Mouse (Mus musculus) liver, embryonic 14.5 days (tissue): ENCODE measurements around the gene Ubiad1. TPM values are rescaled to one million over a fixed set of nuclear protein-coding genes. Genes with fewer than 3 reads are reported as not detected.
A peak's percentile ranks its signal among the peaks of the same experiment; 100 is the strongest.

ENCODE experiments used
- ATAC-seq: fragments of 200-750 bp; cut with Nextera tagmentation; 2 replicates; pipeline ENCODE4 v1.8.0; 2017; ENCODE audit warnings: moderate number of reproducible peaks, mild to moderate bottlenecking, moderate library complexity; ENCODE audit not compliant: insufficient read depth
- DNase-seq, 3 experiments: peaks; one replicate each; pipeline ENCODE4 v3.0.0-alpha.2; 2012 to 2013; ENCODE audit warnings: low read depth in 3 of 3, low spot score in 3 of 3
- H3K27ac ChIP-seq: fragments of 300-500 bp; sonication (generic); 2 replicates; pipeline ENCODE4 v1.5.1; 2014; ENCODE audit warnings: moderate library complexity, mild to moderate bottlenecking, control low read depth, inconsistent platforms
- H3K27me3 ChIP-seq: fragments of 300-500 bp; sonication (generic); 2 replicates; pipeline ENCODE4 v1.6.1; 2014; ENCODE audit warnings: mild to moderate bottlenecking, low read length, moderate library complexity; ENCODE audit not compliant: control insufficient read depth, insufficient read depth
- H3K36me3 ChIP-seq: fragments of 300-500 bp; sonication (generic); replicated peaks from 2 replicates; pipeline ENCODE4 v1.6.1; 2014; ENCODE audit warnings: low read depth; ENCODE audit not compliant: control insufficient read depth, insufficient read depth
- H3K4me1 ChIP-seq, 2 experiments: fragments of 200-500 bp in 1 of 2; fragments of 300-500 bp in 1 of 2; sonication (generic) in 1 of 2; replicated peaks; 2 replicates each; pipeline ENCODE4 v1.6.1; 2012 to 2014; ENCODE audit warnings: antibody characterized with exemption in 1 of 2, inconsistent platforms in 1 of 2, low read length in 1 of 2; ENCODE audit not compliant: control insufficient read depth in 2 of 2, insufficient read depth in 2 of 2
- H3K4me2 ChIP-seq: fragments of 300-500 bp; sonication (generic); 2 replicates; pipeline ENCODE4 v1.6.1; 2014; ENCODE audit warnings: low read depth, mild to moderate bottlenecking, control low read depth, moderate library complexity
- H3K4me3 ChIP-seq, 2 experiments: fragments of 200-500 bp in 1 of 2; fragments of 300-500 bp in 1 of 2; sonication (generic) in 1 of 2; 2 replicates each; pipeline ENCODE4 v1.5.1; 2012 to 2014; ENCODE audit warnings: low read depth in 2 of 2, low read length in 2 of 2, mild to moderate bottlenecking in 2 of 2, control low read depth in 1 of 2, inconsistent platforms in 1 of 2, moderate library complexity in 1 of 2; ENCODE audit not compliant: insufficient read depth in 1 of 2
- H3K9ac ChIP-seq: fragments of 300-500 bp; sonication (generic); replicated peaks from 2 replicates; pipeline ENCODE4 v1.6.1; 2014; ENCODE audit warnings: mild to moderate bottlenecking, control low read depth, moderate library complexity
- H3K9me3 ChIP-seq: fragments of 300-500 bp; sonication (generic); 2 replicates; pipeline ENCODE4 v1.6.1; 2016; ENCODE audit warnings: low read length, mixed read lengths; ENCODE audit not compliant: control insufficient read depth
- CTCF ChIP-seq: IDR thresholded peaks from 2 replicates; pipeline ENCODE4 v1.5.1; 2016; ENCODE audit warnings: antibody characterized with exemption, low read depth, control low read depth
- EP300 ChIP-seq: IDR thresholded peaks from 2 replicates; pipeline ENCODE4 v1.6.1; 2016; ENCODE audit warnings: antibody characterized with exemption, low read depth
- WGBS: fragments of 180-500 bp; shearing (Covaris S2); extraction: QIAGEN DNeasy Blood & Tissue Kit; methylation state at CpG from one replicate; pipeline ENCODE4 v1.1.7; 2014; ENCODE audit not compliant: insufficient replicate concordance; 5-methylcytosine and 5-hydroxymethylcytosine counted together
- polyA plus RNA-seq, 2 experiments: library from polyadenylated mRNA; depleted of rRNA in 1 of 2; stranded (reverse) in 1 of 2; unstranded in 1 of 2; fragments of >200 nt; fragmentation: Nextera tagmentation in 1 of 2; extraction: Ambion mirVana in 1 of 2; gene quantifications; 2 replicates each; pipeline versions ENCODE4 v1.2.1 to v1.2.3; 2012 to 2014

Ubiad1 gene
- polyA plus RNA-seq, 2 experiments: 6.0 to 7.3 TPM

DNA sequence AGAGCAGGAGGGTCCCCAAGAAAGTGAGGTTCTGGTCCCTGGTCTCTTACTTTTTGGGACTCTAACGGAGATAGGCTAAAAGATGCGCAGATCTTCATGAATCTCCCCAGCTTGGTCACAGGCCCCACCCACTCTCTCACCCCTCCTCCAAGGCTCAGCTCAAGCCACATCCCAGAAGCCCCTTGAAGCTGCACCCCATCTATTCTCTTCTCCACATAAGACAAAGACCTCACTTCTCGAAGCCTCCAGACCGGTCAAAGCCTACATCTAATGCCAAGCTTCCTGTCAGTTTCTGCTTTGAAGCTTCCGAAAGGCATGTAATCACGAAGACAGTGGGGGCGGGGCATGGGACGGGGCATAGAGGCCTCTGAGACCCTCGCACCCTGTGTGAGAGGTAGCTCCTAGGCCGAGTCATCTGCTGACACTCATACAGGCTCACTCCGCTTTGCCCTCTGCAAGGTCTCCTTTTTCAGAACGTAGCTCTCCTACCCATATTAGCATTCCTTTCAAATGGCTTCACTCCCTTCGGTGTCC is 39.2 kb downstream of the Ubiad1 start:
- no peak overlapping the region for H3K4me3 ChIP-seq
- DNase-seq: no peak
- no peaks in the 10 kb centered on the region for H3K36me3 ChIP-seq
- no peak overlapping the region for H3K9ac ChIP-seq
- no peak overlapping the region for H3K4me2 ChIP-seq
- no peak overlapping the region for H3K27ac ChIP-seq
- no peaks in the 10 kb centered on the region for H3K9me3 ChIP-seq
- no peaks in the 10 kb centered on the region for H3K4me1 ChIP-seq
- no peak for ATAC-seq
- WGBS: 12% methylated on average over 13 of the region's 13 CpGs
- H3K27me3 ChIP-seq: peaks cover 35% of the 10 kb centered on the region
- no peak for TF ChIP-seq EP300
- no peak for TF ChIP-seq CTCF

DNA sequence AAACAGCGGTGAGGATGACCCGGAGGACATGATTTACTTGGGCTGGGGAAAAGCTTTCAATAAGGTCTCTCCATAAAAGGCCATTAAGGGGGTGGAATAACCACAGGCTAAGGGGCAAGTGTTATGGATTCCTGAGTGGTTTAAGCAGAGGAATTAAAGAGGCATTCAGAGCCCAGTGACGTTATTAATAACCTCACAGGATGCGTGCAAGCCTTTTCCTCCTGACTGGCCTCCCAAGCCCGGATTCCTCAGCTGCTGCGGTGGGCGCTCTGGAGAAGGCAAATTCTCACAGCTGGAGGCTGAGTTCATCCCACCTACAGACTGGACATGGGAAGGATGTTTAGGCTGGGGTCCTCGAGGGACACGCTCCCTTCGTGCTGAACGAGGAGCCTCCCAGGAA is 39.8 kb downstream of the Ubiad1 start:
- ATAC-seq (no peak), DNase-seq (no peak)
- Histone ChIP-seq H3K4me3 (no peak overlapping the region), H3K27ac (no peak overlapping the region), H3K4me2 (no peak overlapping the region), H3K27me3 (peaks cover 35% of the 10 kb centered on the region), H3K9me3 (no peaks in the 10 kb centered on the region), H3K9ac (no peak overlapping the region), H3K36me3 (no peaks in the 10 kb centered on the region), H3K4me1 (no peaks in the 10 kb centered on the region)
- no peak for TF ChIP-seq CTCF
- no peak for TF ChIP-seq EP300
- WGBS: 6% methylated on average over 11 of the region's 11 CpGs

DNA sequence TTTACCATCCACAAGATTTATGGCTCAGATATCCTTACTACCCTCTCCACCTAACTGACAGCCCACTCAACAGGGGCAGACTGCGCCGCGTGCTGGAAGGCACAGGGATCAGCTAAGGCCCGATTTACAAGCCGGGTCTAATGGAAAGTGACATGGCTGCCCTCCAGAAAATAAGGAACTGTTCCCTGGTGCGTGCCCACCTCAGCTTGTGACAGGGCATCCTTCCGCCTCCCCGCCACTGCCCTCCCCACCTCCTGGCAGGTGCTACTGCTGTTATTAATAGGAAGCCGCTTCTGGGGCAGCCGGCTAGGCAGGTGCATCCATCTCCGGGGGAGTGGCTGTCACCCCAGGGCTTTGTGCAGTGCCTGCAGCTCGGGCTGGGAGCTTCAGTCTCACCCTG is 41.2 kb downstream of the Ubiad1 start:
- Histone ChIP-seq H3K27me3 (peaks cover 35% of the 10 kb centered on the region), H3K27ac (no peak overlapping the region), H3K4me3 (no peak overlapping the region), H3K9ac (no peak overlapping the region), H3K4me2 (no peak overlapping the region), H3K36me3 (no peaks in the 10 kb centered on the region), H3K9me3 (no peaks in the 10 kb centered on the region), H3K4me1 (no peaks in the 10 kb centered on the region)
- DNase-seq (no peak), ATAC-seq (no peak)
- WGBS: 21% methylated on average over 12 of the region's 12 CpGs
- TF ChIP-seq CTCF (no peak), EP300 (no peak)

DNA sequence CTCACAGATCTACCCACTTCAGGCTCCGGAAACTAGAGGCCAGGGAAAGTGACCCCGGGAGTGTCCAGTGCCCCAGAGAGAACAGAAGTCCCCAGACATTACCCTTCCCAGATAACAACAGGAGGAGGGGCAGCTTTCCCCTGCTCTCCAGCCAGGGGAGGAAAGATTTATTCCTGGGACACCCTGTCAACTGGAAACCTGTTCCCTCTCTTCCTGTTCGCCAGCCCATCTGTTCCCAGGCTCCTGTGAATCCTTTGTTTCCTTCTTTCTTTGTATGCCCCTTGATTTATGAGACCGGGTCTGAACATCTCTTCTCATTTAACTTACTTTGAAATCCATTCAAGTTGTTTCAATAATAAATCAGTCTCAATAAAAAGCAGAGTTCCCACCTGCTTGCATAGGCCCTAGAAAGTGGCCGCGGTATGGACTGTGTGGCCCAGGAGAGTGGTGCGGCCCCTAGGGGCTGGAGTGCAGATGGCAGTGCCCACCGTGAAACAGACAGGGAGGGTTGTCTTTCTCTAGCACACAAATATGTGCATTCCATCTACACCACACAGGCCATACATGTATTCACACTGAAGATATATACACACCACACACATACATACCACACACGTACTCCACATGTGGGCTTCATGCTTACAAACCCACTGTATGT is 45.0 kb downstream of the Ubiad1 start:
- Histone ChIP-seq H3K27me3 (peaks cover 18% of the 10 kb centered on the region), H3K27ac (no peak overlapping the region), H3K9me3 (no peaks in the 10 kb centered on the region), H3K4me3 (no peak overlapping the region), H3K4me1 (no peaks in the 10 kb centered on the region), H3K9ac (no peak overlapping the region), H3K4me2 (no peak overlapping the region), H3K36me3 (no peaks in the 10 kb centered on the region)
- ATAC-seq (no peak), DNase-seq (no peak)
- TF ChIP-seq CTCF (no peak), EP300 (no peak)
- 53% methylated on average over 9 of the region's 9 CpGs for WGBS

DNA sequence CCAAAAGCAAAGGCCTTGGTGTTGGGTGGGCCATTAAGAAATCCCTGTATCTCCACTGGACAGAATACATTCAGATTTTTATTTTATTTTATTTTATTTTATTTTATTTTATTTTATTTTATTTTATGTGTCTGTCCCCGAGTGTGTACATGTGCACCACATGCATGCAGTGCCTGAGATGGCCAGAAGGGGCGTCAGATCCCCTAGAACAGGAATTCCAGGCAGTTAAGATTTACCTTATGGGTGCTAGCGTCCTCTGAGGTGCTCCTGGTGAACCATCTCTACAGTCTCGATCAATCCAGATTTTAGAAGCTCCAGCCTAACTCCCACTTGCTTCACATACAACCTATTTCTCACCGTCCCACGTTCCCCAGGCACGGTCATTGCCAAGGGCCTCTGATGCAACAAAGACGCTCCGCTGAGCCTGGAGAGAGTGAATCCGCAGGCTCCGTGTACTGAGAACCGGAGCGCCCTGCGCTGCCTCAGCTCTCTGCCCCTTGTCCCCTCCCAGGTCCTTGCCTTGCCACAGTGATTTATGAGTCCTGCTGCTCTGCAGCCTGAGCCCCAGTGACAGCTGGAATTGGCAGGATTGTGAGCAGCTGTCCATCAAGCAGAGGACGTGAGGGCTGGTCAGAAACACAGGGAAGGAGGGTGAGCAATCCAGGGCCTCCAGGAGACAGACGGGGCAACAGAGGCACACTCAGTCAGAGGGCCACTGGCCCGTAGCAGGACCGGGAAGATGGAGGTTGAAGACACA is 46.9 kb downstream of the Ubiad1 start:
- Histone ChIP-seq H3K9me3 (no peaks in the 10 kb centered on the region), H3K27ac (no peak overlapping the region), H3K36me3 (no peaks in the 10 kb centered on the region), H3K4me3 (no peak overlapping the region), H3K9ac (no peak overlapping the region), H3K27me3 (no peaks in the 10 kb centered on the region), H3K4me2 (no peak overlapping the region), H3K4me1 (no peaks in the 10 kb centered on the region)
- TF ChIP-seq CTCF (peak; percentile 17), EP300 (no peak)
- DNase-seq (no peak), ATAC-seq (no peak)
- 64% methylated on average over 18 of the region's 18 CpGs for WGBS
